8 mouse cellular contexts compared by ENCODE assay signal in genomic region chr2:13168743-13169142, GRCm38 (mm10).
A peak's percentile ranks its signal among the peaks of the same experiment; 100 is the strongest.
DNase-seq lines count a peak whose midpoint lies in the region; ATAC-seq and TF ChIP-seq lines count a peak whose summit lies in the region.

No protein-coding gene starts in this region.

- no peak for TF ChIP-seq POLR2A in brain, embryonic 14.5 days (IDR thresholded peaks at IDR 0.05; ENCODE audit: borderline replicate concordance, extremely low read depth, insufficient read depth, insufficient read length, poor library complexity, severe bottlenecking)
- no peak for TF ChIP-seq POLR2A in small intestine, adult 2 months (IDR thresholded peaks at IDR 0.05; ENCODE audit: low read depth, low read length)

- peaks cover 6% of the 10 kb centered on the region; the same call in 1 of the 2 replicates for H3K36me3 ChIP-seq in heart, embryonic 12.5 days
- no peaks in the 10 kb centered on the region for H3K36me3 ChIP-seq in E14TG2a.4 (ENCODE audit: insufficient read depth, low read length)
- no peaks in the 10 kb centered on the region for H3K36me3 ChIP-seq in small intestine, adult 2 months (ENCODE audit: control insufficient read depth, insufficient read depth, low read length)
- no peaks in the 10 kb centered on the region for H3K36me3 ChIP-seq in hindbrain, embryonic 12.5 days

- no peaks in the 10 kb centered on the region for H3K4me1 ChIP-seq in heart, embryonic 12.5 days (replicated peaks)
- peaks cover 12% of the 10 kb centered on the region for H3K4me1 ChIP-seq in E14TG2a.4 (replicated peaks; ENCODE audit: low read depth, low read length)
- H3K4me1 ChIP-seq in small intestine, adult 2 months (ENCODE audit: control insufficient read depth, insufficient read depth, insufficient read length, low read length): no peaks in the 10 kb centered on the region
- H3K4me1 ChIP-seq in hindbrain, embryonic 12.5 days: no peaks in the 10 kb centered on the region

- peak; percentile 58 for DNase-seq in heart, adult 11 months
- peak; percentile 26 for DNase-seq in brain, embryonic 14.5 days (ENCODE audit: low read depth)
- DNase-seq in kidney, postnatal 4 days: peak; percentile 52 to 53

- H3K9me3 ChIP-seq in heart, embryonic 12.5 days (replicated peaks): no peaks in the 10 kb centered on the region
- no peaks in the 10 kb centered on the region for H3K9me3 ChIP-seq in E14TG2a.4 (ENCODE audit: low read length)
- H3K9me3 ChIP-seq in hindbrain, embryonic 12.5 days (replicated peaks): no peaks in the 10 kb centered on the region

- TF ChIP-seq CTCF in E14TG2a.4 (conservative IDR thresholded peaks at IDR 0.05; ENCODE audit: low read length): peak; percentile 58
- peak; percentile 58; the same call in 1 of the 2 replicates for TF ChIP-seq CTCF in brain, embryonic 14.5 days (IDR thresholded peaks at IDR 0.05; ENCODE audit: borderline replicate concordance, extremely low read depth, insufficient read depth, insufficient read length)
- TF ChIP-seq CTCF in small intestine, adult 2 months (IDR thresholded peaks at IDR 0.05; ENCODE audit: extremely low read depth, insufficient read length, insufficient replicate concordance, low read depth, low read length): peak; percentile 42; the same call in 1 of the 2 replicates

- H3K27ac ChIP-seq in heart, embryonic 12.5 days (ENCODE audit: poor library complexity, severe bottlenecking): no peak overlapping the region
- no peak overlapping the region for H3K27ac ChIP-seq in small intestine, adult 2 months (ENCODE audit: insufficient read depth, low read depth, low read length)
- H3K27ac ChIP-seq in hindbrain, embryonic 12.5 days: no peak overlapping the region

- ATAC-seq in heart, embryonic 12.5 days (ENCODE audit: insufficient number of reproducible peaks, low FRiP score): no peak
- ATAC-seq in hindbrain, embryonic 12.5 days (ENCODE audit: low FRiP score): no peak
- ATAC-seq in granulocyte monocyte progenitor cell, adult 5-6 weeks (replicated peaks; ENCODE audit: poor library complexity, severe bottlenecking): no peak

- H3K9ac ChIP-seq in heart, embryonic 12.5 days: no peak overlapping the region
- H3K9ac ChIP-seq in hindbrain, embryonic 12.5 days: no peak overlapping the region

- H3K4me3 ChIP-seq in heart, embryonic 12.5 days: no peak overlapping the region
- H3K4me3 ChIP-seq in E14TG2a.4 (replicated peaks; ENCODE audit: low read length): no peak overlapping the region
- H3K4me3 ChIP-seq in small intestine, adult 2 months (ENCODE audit: low read depth, low read length): no peak overlapping the region
- H3K4me3 ChIP-seq in hindbrain, embryonic 12.5 days: no peak overlapping the region

- WGBS in heart, embryonic 12.5 days: 50% methylated on average over 5 of the region's 5 CpGs
- WGBS in small intestine, adult 2 months: 57% methylated on average over 5 of the region's 5 CpGs
- WGBS in hindbrain, embryonic 12.5 days: 51% methylated on average over 5 of the region's 5 CpGs

- no peak overlapping the region for H3K4me2 ChIP-seq in heart, embryonic 12.5 days
- H3K4me2 ChIP-seq in hindbrain, embryonic 12.5 days (replicated peaks): no peak overlapping the region

- H3K27me3 ChIP-seq in heart, embryonic 12.5 days (replicated peaks): no peaks in the 10 kb centered on the region
- no peaks in the 10 kb centered on the region for H3K27me3 ChIP-seq in E14TG2a.4 (ENCODE audit: insufficient read depth, low read length)
- H3K27me3 ChIP-seq in small intestine, adult 2 months (ENCODE audit: control insufficient read depth, insufficient read depth, low read length): no peaks in the 10 kb centered on the region
- H3K27me3 ChIP-seq in hindbrain, embryonic 12.5 days: no peaks in the 10 kb centered on the region
